Mouse (Mus musculus): ENCODE measurements around the gene Tomm20.

- TF ChIP-seq CTCF (IDR thresholded peaks at IDR 0.05; ENCODE audit: low read depth): no peak
- no peak for TF ChIP-seq EP300 (optimal IDR thresholded peaks at IDR 0.05)
Measured at GRCm38 (mm10) chr8:126974511-126974910, 28.9 kb upstream of the Tomm20 start.
